Mouse (Mus musculus) lung, postnatal 10 days (tissue): ENCODE results near the gene Sycp2l.

Source experiments
- DNase-seq: peaks from one replicate; pipeline ENCODE4 v3.0.0; 2021

Sycp2l gene

DNA sequence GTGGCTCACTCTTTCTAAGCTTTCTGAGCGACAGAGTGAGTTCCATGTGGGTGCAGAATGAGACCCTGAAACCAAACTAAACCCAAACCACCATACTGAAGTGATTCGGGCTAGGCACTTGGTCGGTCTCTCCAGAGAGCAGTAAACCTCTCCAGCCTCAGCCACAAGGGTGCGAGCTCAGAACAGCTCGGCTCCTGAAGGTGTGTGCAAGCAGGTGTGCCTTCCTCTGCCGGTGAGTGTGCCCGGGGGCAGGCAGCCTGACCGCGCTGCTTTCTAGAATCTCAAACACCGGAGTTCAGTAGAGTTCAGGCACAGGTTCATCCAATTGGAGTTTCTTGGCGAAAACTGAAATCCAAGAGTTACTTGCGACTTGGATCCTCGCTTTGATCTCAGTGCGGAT is at the start of gene Sycp2l:
Gene Sycp2l (plus strand): TSS at position 368 of the 400 bp plus-strand sequence.
- no peak for DNase-seq

DNA sequence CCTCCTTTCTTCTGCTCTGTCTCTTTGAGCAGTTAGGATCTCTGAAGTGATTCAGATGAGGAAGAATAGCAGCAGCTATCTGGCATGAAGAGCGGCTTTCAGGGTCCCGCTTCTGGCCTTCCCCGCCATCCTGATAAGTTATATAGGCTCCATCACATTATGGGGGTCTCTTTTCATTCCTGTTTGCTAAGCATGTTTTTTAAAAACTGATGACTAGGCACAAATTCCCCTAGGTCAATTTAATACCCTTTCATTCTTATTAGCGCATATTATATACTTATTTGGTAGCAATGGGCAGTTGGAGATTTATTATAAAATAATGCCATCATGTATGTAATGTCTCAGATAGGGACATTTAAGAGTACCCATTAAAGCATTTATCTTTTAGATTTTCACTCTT is 46.5 kb upstream of the Sycp2l start:
- DNase-seq, result no peak

DNA sequence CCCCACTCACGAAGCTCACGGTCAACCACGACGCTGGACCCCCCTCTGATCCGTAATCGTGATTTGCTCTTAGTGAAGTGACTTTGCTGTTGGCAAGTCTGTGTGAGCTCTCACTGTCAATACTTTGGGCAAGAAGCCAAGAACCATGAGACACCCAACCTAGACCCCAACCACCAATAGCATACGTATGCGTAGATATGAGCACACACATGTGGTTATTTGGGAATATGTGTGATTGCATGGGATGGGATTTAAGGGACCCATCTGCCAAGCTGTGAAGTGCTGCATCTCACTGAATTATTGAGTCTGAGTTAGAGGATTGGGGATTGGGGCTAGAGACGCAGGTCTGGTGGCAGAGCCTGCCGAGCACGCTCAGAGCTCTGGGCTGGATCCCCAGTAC is 42.5 kb upstream of the Sycp2l start:
- DNase-seq, result no peak

DNA sequence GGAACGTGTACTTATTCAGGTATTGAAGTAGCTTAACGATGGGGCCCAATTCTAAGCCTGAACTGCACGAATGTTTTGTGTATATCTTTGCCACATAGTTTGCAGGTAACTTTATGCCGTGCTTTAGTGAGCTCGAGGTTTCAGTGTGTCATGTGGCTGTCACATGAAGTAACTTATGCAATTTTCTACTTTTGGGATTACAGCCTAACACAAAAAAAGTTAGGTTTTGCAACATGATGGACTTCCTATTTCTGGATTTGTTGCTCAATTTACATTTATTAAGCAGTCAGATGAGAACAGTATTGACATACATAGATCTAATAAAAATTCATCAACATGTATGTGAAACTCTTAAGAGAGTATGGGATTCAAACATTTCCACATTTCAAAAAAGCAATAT is 40.3 kb upstream of the Sycp2l start:
- no peak for DNase-seq

DNA sequence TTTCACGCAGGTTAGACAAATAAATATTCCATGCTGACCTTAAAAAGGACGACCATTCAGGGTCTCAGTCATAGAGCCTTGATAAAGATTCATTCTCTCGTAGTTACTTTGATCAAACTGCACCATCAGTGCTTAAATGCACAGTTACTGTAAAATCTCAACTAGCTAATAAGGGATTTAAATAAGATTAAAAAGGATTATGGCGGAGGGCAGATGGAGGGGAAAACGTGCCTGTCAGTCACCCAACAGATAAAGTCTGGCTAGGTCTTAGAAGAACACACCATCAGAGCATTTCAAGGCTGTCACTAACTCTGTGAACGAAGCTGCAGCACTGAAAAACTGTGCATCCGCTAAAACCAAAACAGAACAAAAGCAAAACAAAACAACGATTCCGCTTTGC is 36.2 kb upstream of the Sycp2l start:
- no peak for DNase-seq

DNA sequence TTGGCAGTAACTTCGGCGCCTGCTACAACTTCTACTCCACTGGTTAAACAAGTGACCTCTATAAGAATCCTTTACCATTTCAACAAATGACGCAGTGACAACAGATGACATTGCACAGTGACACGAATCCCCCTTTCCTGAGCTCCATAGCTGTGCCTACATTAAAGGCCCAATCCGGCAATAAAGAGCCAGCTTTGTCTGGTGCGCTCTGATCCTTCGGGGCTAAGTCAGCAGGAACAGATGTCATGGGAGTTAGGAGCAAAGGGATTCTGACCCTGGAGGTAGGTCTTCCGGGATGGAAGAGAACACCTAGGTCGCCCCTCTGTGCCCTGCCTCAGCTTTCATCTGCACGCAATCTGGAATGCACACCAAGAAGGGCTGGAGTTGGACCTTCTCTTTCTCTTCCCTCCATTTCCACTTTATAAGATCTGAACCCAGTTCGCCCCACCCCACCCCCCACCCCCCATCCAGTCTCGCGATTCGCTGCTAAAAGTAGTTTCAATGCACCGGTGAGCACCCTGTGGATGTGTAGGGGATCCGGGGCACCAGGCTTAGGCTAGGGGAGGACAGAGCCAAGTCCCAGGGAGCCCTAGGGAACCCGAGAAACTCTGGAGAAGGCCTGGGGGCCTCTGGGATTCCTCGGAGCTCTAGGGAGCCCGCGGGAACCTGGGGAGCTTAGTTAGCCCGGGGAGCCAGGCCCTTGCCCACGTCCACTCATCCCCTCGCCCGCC is 35.3 kb upstream of the Sycp2l start:
- DNase-seq, result no peak

DNA sequence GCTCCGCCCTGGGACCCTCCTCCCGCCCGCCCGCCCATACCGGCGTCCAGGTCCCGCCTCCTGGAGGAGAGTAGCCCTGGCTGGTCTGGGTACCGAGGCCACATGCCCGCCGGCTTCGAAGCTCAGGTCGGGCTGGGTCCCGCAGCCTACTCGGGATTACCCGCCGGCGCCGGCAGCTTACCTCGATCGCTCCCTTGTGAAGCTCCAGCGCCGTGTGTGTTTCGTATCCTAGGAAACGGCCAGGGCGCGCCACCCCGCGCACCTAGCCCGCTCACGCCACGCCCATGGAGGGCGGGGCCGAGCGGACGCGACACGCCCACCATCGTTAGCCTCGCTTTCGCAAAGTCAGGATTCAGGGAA is 34.7 kb upstream of the Sycp2l start, which contains the start of gene Mak:
Gene Mak (minus strand): TSS at position 286 of the 360 bp plus-strand sequence.
- peak; percentile 66 for DNase-seq

DNA sequence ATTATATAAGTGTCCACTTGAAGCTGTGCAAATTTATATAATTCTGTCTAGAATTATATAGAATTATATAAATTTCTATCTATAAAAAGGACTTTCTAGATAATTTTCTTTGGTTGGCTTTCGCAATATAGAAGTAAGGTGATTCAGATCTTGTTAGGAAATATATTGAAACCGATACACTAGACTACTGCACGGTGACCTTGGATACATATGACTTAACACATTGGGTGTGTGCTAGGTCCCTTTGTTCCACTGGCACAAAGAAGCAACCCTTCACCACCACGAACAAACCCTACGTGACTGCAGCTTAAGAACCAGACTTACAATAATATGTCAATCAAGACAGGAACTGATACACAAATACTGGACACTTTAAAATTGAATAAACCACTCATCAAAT is 34.2 kb upstream of the Sycp2l start:
- DNase-seq, result no peak

DNA sequence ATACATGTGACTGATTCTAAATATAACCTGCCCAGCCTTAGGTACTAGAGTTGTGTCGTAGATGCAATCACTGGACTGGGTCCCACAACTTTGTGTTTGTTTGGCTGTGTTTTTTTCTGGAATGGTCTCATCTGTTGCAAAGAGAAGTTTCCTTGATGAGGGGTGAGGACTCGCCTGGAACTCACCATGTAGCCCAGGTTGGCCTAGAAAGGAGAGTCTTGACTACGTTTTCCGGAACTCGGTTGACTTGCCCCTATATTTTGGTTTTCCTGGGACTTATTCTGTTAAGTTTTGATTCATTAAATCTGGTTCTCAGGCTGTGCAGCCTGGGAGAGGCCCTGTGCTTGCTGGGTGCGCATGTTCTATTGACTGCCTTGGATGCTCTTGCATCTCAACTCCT is 33.4 kb upstream of the Sycp2l start:
- DNase-seq, result no peak

DNA sequence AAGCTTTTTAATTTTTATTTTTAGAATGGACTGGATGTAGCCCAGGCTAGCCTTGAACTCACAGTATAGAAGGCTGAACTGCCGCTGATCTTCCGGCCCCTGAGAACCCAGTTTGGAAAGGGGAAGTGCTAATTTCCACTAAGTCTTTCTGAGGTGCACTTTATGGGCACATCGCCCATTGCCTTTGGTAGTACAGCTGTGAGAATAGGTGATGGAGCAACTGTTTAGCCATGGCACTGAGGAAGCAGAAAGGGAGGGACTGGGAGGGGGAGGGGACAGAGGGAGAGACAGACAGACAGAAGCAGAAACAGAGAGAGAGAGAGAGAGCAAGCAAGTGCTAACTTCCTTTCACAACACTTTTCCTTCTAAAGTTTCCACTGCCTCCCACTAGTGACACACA is 29.6 kb upstream of the Sycp2l start:
- DNase-seq, result no peak

DNA sequence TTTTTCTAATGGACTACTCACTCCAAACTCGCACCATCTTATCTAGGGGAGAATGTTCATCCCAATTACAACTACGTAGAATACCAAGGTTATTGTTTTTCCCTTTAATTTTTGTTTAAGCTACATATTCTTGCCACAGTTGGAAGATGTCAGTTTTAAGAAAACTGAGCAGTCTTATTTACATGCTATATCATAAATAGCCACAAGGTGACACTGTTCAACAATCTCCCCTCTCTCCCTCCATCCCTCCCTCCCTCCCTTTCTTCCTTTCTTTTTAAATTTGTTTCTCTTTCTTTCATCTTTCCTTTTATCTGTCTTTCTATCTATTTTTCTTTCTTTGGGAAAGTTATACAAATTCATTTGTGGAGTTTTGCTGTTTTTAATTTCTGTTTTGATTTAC is 29.0 kb upstream of the Sycp2l start:
- no peak for DNase-seq

DNA sequence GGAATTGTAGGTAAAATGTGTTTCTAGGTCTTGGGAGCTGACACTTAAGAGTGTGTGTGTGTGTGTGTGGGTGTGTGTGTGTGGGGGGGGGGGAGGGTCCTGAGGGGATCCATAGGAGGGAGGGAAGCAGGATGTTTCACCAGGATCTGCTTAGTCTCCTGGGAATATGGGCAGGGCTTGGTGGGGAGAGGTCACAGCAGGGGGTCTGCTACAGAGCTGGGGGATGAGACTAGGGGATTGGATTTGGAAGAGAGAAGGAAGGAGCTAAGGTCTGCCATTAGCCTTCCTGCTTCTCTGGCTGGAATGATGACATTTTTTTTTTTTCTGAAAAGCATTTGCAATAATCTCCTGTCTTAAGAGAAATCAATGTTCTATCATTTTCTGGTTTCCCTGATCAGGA is 25.4 kb upstream of the Sycp2l start:
- DNase-seq, result no peak

DNA sequence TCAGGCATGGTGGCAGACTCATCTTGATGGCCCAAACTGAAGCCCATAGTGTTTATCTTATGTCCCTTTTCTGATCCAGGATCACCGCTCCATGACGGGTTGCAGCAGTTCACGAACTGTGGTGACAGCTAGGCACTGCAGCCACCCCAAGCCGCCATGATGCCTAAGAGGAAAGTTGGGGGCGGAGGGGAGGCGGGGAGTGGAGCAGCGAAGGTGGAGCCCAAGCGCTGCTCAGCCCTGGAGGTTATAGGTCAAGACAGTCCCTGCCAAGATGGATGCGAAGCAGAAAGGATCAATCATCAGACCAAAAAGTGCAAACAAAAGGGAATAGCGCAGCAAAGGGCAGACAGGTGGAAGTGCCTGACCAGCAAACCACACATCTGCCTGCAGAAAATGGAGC is 22.8 kb upstream of the Sycp2l start:
- no peak for DNase-seq

DNA sequence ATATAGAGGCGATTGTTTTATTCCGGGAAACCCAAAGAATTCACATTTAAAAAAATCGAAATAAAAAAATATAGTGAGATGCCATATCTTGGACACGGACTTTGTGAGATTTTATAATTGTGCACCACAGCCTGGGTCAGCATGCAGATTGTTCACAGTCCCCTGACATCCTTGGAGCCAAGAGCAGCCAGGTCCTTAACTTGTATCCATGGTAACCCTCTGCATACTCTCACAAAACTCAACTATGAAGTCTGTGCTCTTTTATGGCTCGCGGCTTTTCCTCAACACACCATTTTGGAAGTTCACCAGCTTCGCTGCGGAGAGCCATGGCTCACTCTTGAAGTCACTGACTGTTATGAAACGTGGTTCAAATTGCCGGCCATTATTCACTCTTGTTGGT is 19.9 kb upstream of the Sycp2l start:
- no peak for DNase-seq

DNA sequence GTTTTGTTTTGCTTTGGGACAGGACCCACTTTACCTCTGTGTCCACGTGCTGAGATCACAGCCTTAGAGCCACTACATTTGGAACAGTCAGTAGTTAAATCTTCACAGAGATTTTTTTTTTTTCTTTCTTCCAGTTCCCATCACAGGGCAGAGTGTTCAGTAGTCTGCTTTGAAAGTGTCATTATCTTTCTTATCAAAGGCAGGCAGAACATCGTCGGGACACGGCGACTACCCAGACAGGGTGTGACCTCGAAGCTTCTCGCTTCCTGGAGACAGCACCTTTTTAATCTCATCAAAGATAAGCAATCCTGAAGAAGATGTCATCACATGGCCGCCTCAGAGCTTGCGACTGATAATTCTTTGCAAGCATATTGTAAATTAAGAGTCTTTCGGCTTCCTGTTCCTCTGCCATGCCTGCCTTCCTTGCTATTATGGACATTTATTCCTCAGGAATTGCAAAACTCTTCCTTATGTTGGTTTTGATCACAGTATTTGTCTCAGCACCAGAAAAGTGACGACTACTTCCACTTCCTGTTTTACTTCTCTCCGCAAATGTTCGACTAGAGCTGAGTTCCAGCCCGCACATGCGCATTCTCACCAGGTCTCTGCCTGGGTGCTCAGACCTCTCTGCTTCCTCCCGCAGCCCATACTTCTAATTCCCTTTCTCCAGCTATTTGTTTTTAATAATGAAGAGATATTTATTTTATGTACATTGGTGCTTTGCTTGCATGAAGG is 16.6 kb upstream of the Sycp2l start:
- DNase-seq, result peak; percentile 24

DNA sequence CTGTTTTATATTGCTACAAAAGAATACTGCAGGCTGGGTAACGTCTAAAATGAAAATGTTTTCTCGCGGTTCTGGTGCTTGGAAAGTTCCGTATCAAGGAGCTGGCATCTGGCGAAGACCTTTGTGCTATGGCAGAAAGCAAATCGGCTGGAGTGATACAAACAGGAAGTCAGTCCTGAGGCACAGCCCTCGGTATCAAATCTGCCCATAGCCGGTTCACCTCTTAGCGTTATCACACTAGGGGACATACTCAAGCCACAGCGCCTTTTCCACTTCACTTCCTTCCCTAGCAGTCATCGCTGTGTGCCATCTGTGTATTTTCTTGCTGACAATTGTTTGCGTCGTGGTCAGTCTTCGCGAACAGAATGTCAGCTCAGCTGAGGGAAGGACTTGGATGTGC is 15.8 kb upstream of the Sycp2l start:
- DNase-seq, result no peak

DNA sequence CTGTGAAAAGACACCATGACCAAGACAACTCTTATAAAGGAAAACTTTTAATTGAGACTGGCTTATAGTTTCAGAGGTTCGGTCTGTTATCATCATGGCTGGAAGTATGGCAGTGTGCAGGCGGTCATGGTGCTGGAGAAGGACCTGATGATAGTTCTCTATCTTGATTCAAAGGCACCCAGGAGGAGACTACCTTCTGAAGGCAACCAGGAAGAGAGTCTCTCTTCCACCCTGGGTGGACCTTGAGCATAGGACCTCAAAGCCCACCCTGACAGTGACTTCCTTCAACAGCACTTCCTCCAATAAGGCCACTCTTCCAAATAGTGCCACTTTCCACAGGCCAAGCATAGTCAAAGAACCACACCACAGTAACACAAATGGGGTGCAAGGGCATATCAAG is 14.1 kb upstream of the Sycp2l start:
- DNase-seq, result no peak

DNA sequence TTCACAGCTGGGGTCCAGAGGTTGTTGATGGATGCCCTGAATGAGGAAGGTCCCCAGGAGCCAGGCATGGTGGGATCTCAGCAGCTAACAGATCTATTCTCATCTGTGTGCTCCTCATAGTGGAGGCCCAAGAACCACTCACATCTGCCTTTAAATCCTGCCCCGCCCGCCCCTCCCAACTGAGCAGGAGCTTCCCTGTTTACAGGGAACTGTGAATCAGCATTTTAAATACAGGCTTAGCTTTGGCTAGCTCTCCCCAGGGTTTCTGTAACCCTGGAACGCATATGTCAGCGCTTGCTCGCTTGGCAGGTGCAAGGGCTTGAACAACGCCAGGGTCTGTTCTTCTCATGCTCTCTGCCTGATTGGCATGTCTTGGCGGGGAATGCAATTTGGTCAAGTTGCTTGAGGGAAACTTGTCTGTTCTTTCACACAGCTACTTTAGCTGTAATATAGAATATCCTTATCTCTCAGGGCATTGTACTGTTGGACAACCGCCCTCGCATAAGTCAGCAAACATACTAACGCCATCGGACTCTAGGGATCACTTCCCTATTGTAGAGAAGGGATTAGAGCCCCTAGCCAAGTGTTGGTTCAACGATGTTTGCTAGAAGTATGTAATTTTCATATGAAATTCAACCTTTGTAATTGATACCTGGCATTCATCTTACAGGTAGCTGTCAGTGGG is 10.1 kb upstream of the Sycp2l start:
- DNase-seq, result no peak

DNA sequence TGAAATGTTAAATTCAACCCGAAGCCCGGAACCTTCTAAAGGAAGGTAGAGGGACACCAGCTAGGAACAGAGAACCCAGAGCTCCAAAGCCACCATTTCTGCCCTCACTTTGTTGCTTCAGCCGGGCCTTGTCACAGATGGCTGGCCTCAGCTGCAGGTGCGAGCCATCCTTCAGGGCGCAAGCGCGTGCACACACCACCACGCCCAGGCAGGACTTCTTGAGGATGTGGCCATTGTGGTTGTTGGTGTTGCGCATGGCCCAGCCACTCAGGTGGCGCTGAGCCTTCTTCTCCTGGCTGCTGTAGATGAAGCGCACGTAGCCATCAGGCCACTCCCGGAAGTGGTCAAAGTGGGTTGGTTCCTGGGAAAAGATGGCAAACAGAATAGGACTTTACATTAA is 8.6 kb upstream of the Sycp2l start:
- no peak for DNase-seq

DNA sequence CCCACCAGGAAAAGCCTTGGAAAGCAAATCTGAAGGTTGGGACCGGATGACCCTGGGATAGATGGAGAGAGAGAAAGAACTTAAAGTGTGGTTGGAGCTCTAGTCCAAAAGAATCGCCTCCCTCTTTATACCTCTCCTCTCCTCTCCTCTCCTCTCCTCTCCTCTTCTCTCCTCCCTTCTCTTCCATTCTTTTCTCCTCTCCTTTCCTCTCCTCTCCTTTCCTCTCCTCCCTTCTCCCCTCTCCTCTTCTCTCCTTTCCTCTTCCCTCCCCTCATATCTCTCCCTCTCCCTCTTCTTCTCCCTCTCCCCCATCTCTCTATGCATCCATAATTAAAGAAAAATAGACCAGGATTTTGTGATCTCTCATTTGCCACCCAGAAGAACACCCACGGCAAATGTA is 3.2 kb upstream of the Sycp2l start, which contains the start of gene Gcm2:
Gene Gcm2 (minus strand): TSS at position 101 of the 400 bp plus-strand sequence.
- DNase-seq, result no peak

DNA sequence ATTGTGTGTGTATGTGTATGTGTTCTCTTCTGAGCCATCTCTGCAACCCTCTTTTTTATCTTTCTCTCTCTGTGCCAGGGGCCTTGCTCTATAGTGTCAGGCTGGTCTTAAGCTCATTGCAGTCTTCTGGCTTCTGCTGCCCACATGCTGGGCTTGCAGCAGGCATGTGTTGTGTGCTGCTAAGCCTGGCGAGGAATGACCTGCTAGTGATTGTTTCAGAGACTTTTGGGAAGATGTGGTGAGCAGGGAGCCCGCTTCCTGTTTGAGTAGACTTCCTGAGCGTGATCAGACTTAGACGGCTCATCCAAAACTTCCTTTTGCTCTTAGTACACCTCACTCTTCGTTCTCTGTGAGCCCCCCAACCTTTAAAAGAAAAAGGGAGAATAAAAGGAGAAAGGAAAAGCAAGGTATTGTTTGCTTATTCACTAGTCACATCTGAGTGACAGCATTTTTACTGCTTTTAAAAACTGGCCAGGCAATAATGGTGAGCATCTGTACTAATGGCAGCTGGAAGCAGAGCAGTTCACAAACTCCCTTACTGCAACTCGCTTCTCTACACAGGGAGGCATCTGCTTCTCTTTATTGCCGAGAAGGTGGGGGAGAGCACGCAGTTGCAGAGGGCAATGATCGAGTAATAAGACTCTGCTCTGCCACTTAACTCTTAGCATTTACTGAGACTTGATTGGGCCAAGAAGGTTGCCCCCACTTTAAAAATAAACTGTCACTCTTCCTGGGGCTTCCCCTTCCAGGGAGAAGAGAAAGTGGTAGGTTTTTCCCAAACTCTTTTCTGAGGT is 5.2 kb downstream of the Sycp2l start:
- no peak for DNase-seq

DNA sequence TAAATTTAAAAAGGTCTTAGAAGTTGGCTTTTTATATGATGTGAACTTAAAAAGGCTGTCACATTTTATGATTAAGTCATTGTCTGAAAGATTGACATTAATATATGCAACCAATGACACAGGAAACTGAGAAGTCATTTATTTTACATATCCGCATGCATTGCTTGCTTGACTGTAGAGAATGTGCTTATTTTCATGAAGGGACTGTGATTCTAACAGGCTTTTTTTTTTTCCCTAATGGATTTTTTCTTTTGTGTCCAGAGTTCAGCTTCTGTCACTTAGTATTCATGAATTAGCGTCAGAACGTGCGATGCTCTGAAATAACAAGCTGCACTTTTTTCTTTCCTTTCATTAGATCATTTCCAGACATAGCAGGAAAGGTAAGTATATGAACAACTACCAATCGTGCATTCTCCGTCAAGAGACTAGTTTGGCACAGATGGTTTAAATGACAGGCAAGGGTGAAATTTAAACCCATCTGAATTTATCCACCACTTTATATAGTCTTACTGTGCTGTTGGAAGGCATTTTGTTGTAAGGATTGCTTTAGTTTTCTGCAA is 9.6 kb downstream of the Sycp2l start:
- DNase-seq, result no peak

DNA sequence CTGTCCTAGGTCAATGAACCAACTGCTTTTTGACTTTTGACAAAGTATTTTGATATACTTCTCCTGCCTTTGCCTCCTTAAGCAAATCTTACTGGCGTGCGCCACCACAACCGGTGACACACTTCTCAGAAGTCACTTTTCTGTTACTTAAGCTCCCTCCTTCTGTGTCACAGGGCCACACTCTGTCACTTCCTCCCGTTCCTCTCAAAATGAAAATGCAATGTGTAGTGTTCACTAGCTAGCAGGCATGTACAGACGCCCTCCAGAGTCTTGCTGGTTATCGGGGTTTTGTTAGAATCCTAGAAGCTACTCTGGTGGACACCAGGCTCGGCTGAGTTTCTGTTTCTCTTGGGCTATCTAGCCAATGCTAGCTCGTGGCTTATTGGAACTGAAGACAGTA is 14.2 kb downstream of the Sycp2l start:
- DNase-seq, result no peak
